12 mouse cellular contexts compared by ENCODE assay signal in the genomic region with DNA sequence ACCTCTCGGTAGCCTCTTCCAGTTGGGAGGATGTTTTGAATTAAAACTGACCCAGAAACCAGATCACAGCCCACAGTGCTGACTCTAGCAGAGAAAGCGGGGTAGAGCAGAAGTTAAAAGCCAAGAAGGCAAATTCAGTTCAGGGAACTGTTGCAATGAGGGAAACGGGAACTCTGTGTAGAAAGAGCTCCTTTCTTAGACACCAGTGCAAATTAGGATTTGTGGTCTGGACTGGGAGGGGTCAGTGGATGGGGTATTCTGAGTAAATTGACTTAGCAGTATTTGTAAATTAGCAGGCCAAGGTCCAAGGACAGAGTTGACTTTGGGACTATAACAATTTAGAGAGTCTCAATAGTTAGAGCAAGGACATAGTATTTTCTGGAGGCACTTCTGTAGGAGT. TPM values are rescaled to one million over a fixed set of nuclear protein-coding genes. Genes with fewer than 3 reads are reported as not detected.
A peak's percentile ranks its signal among the peaks of the same experiment; 100 is the strongest.
DNase-seq lines count a peak whose midpoint lies in the region; ATAC-seq and TF ChIP-seq lines count a peak whose summit lies in the region.
"Had no signal": no experiment of that assay in that cellular context is flagged by ENCODE, and none has a peak within 500 bp of the region (broad histone marks: within the 10 kb centered on the region; RNA-seq: fewer than 3 reads in every experiment).

No protein-coding gene starts in this region.

- H3K36me3 ChIP-seq in liver, embryonic 14.5 days (replicated peaks; ENCODE audit: control insufficient read depth, insufficient read depth, low read depth): no peaks in the 10 kb centered on the region
- no peaks in the 10 kb centered on the region for H3K36me3 ChIP-seq in forebrain, embryonic 16.5 days (ENCODE audit: control insufficient read depth, insufficient read depth)
- H3K36me3 ChIP-seq: intestine, embryonic 15.5 days; limb, embryonic 13.5 days had no signal

- no peak overlapping the region for H3K4me3 ChIP-seq in liver, embryonic 14.5 days (ENCODE audit: insufficient read depth in 1 of 2, low read depth in 2 of 2, low read length in 2 of 2)
- H3K4me3 ChIP-seq in forebrain, embryonic 16.5 days (replicated peaks; ENCODE audit: low read length): no peak overlapping the region
- H3K4me3 ChIP-seq: intestine, embryonic 15.5 days; limb, embryonic 13.5 days had no signal

- intact Hi-C loops in left cerebral cortex, postnatal 4 days (cut with DNase I): no loop called here

- H3K27ac ChIP-seq in liver, embryonic 14.5 days: no peak overlapping the region
- H3K27ac ChIP-seq in forebrain, embryonic 16.5 days (ENCODE audit: low read length): no peak overlapping the region
- H3K27ac ChIP-seq: intestine, embryonic 15.5 days; limb, embryonic 13.5 days had no signal

- H3K9ac ChIP-seq in liver, embryonic 14.5 days (replicated peaks): no peak overlapping the region
- H3K9ac ChIP-seq in forebrain, embryonic 16.5 days (replicated peaks; ENCODE audit: low read depth, low read length): no peak overlapping the region
- H3K9ac ChIP-seq: intestine, embryonic 15.5 days; limb, embryonic 13.5 days had no signal

- 13% methylated on average over 3 of the region's 3 CpGs for WGBS in liver, embryonic 14.5 days (ENCODE audit: insufficient replicate concordance)
- 75% methylated on average over 3 of the region's 3 CpGs for WGBS in forebrain, embryonic 16.5 days

- peak overlapping the region; percentile 53 for H3K4me2 ChIP-seq in liver, embryonic 14.5 days (ENCODE audit: low read depth)
- H3K4me2 ChIP-seq in forebrain, embryonic 16.5 days (ENCODE audit: low read length): no peak overlapping the region
- H3K4me2 ChIP-seq: intestine, embryonic 15.5 days; limb, embryonic 13.5 days had no signal

- ATAC-seq in liver, embryonic 14.5 days (ENCODE audit: insufficient read depth): peak; percentile 11; the same call in 1 of the 2 replicates
- no peak for ATAC-seq in forebrain, embryonic 16.5 days
- ATAC-seq: intestine, embryonic 15.5 days had no signal

- H3K9me3 ChIP-seq in liver, embryonic 14.5 days (ENCODE audit: control insufficient read depth, low read length): no peaks in the 10 kb centered on the region
- no peaks in the 10 kb centered on the region for H3K9me3 ChIP-seq in forebrain, embryonic 16.5 days (ENCODE audit: control insufficient read depth, low read length)
- H3K9me3 ChIP-seq: intestine, embryonic 15.5 days; limb, embryonic 13.5 days had no signal

- DNase-seq in gastrocnemius, adult 18-20 months (ENCODE audit: low spot score): peak; percentile 35
- DNase-seq in gastrocnemius, postnatal 25 days: no peak
- DNase-seq in right cerebral cortex, postnatal 10 days (ENCODE audit: low spot score in 2 of 2): peak; percentile 22
- DNase-seq in right cerebral cortex, postnatal 25 days: no peak
- DNase-seq in liver, embryonic 14.5 days (ENCODE audit: low read depth in 3 of 3, low spot score in 3 of 3): no peak
- DNase-seq in adrenal gland, adult 2 months: no peak
- DNase-seq in left cerebral cortex, postnatal 4 days: no peak
- DNase-seq: B cell, adult 2 months; cerebellum, adult 9-10 months had no signal

- TF ChIP-seq EP300 in liver, embryonic 14.5 days (IDR thresholded peaks at IDR 0.05; ENCODE audit: low read depth): no peak

- TF ChIP-seq CTCF in liver, embryonic 14.5 days (IDR thresholded peaks at IDR 0.05; ENCODE audit: low read depth): no peak

- H3K27me3 ChIP-seq in liver, embryonic 14.5 days (ENCODE audit: control insufficient read depth, insufficient read depth, low read length): no peaks in the 10 kb centered on the region
- no peaks in the 10 kb centered on the region for H3K27me3 ChIP-seq in forebrain, embryonic 16.5 days (replicated peaks; ENCODE audit: control insufficient read depth, insufficient read depth, low read length)
- H3K27me3 ChIP-seq: intestine, embryonic 15.5 days; limb, embryonic 13.5 days had no signal

- H3K4me1 ChIP-seq in liver, embryonic 14.5 days (replicated peaks; ENCODE audit: control insufficient read depth in 2 of 2, insufficient read depth in 2 of 2, low read length in 1 of 2): peaks cover 14 to 26% of the 10 kb centered on the region in 2 experiments
- H3K4me1 ChIP-seq in forebrain, embryonic 16.5 days (replicated peaks; ENCODE audit: control insufficient read depth, insufficient read depth, low read length): no peaks in the 10 kb centered on the region; the same call in 1 of the 2 replicates
- H3K4me1 ChIP-seq: intestine, embryonic 15.5 days had no signal

RNA-seq across cellular contexts. Expression of a gene that starts 30.1 kb away (rescaled TPM):
- total RNA-seq in gastrocnemius, adult 18-20 months (2021): 1 to 10 TPM; 3.1 to 3.3 TPM
- total RNA-seq in gastrocnemius, postnatal 25 days (2021): 1 to 10 TPM; 2.8 to 3.4 TPM
- polyA plus RNA-seq in liver, embryonic 14.5 days (2012; rRNA removed): 3.6 and 3.7 TPM in 2 replicates
- 2.7 and 3.4 TPM in 2 replicates for polyA plus RNA-seq in liver, embryonic 14.5 days (2014; fragmentation: Nextera tagmentation; extraction: Ambion mirVana)
- 32.6 and 33.1 TPM in 2 replicates for polyA plus RNA-seq in forebrain, embryonic 16.5 days (2015; fragmentation: Nextera tagmentation; extraction: Ambion mirVana)
- 1 to 10 TPM; 2.8 to 4.7 TPM for total RNA-seq in adrenal gland, adult 2 months (2021)
- polyA plus RNA-seq in adrenal gland, adult 2 months (2012; rRNA removed): 19.1 and 19.8 TPM in 2 replicates
- total RNA-seq in left cerebral cortex, postnatal 4 days (2021): 10 to 100 TPM; 20.0 to 20.1 TPM

RNA-seq across cellular contexts. Expression of a gene that starts 31.3 kb away (rescaled TPM):
- 100 to 1,000 TPM; 121 to 124 TPM for total RNA-seq in gastrocnemius, adult 18-20 months (2021)
- 100 to 1,000 TPM; 120 to 147 TPM for total RNA-seq in gastrocnemius, postnatal 25 days (2021)
- polyA plus RNA-seq in liver, embryonic 14.5 days (2012; rRNA removed): 62.5 and 82.2 TPM in 2 replicates
- polyA plus RNA-seq in liver, embryonic 14.5 days (2014; fragmentation: Nextera tagmentation; extraction: Ambion mirVana): 135 and 161 TPM in 2 replicates
- 114 and 117 TPM in 2 replicates for polyA plus RNA-seq in forebrain, embryonic 16.5 days (2015; fragmentation: Nextera tagmentation; extraction: Ambion mirVana)
- 100 to 1,000 TPM; 215 to 516 TPM for total RNA-seq in adrenal gland, adult 2 months (2021)
- polyA plus RNA-seq in adrenal gland, adult 2 months (2012; rRNA removed): 61.3 and 81.3 TPM in 2 replicates
- total RNA-seq in left cerebral cortex, postnatal 4 days (2021): 100 to 1,000 TPM; 125 to 132 TPM

Comparison
In these comparisons a context has a peak if more than half of its experiments do, and no peak if none do; other contexts are left out.
1. DNase-seq: peak in gastrocnemius, adult 18-20 months (single experiment) and right cerebral cortex, postnatal 10 days (2 of 2); none in gastrocnemius, postnatal 25 days (single experiment), right cerebral cortex, postnatal 25 days (single experiment), liver, embryonic 14.5 days (0 of 3), adrenal gland, adult 2 months (single experiment) and left cerebral cortex, postnatal 4 days (single experiment).